Mouse (Mus musculus): Measurements from ENCODE around the gene Sult5a1. TPM values are rescaled to one million over a fixed set of nuclear protein-coding genes. Genes with fewer than 3 reads are reported as not detected.

Gene Sult5a1
- polyA plus RNA-seq (2012; rRNA removed) = 2.1 and 11.6 TPM in 2 replicates

GRCm38 (mm10) chr8:123157888-123158465 is at the start of gene Sult5a1:
Sult5a1 (minus strand) TSS chr8:123158315.

GRCm38 (mm10) chr8:123185566-123186409 is 27.7 kb upstream of the Sult5a1 start, which contains the start of gene Dpep1:
Dpep1 (plus strand) TSS chr8:123186242.

GRCm38 (mm10) chr8:123117127-123117731 is 40.9 kb downstream of the Sult5a1 start, which contains the start of gene Cpne7:
Cpne7 (plus strand) TSS chr8:123117374.

GRCm38 (mm10) chr8:123101735-123102685 is 56.1 kb downstream of the Sult5a1 start, which contains the start of gene Rpl13:
Rpl13 (plus strand) TSS chr8:123102350.

Other genes with a start within 250 kb of the Sult5a1 start
- gene Ankrd11, start 116.0 kb downstream of the Sult5a1 start, polyA plus RNA-seq (2012; rRNA removed) = 63.6 and 67.0 TPM in 2 replicates
- 106 and 116 TPM in 2 replicates for gene Spg7, start 95.4 kb downstream of the Sult5a1 start, polyA plus RNA-seq (2012; rRNA removed)
- 1,904 and 2,108 TPM in 2 replicates for gene Rpl13, start 56.0 kb downstream of the Sult5a1 start, polyA plus RNA-seq (2012; rRNA removed)
- gene Cpne7, start 40.9 kb downstream of the Sult5a1 start, polyA plus RNA-seq (2012; rRNA removed) = 5.1 and 5.9 TPM in 2 replicates
- gene Dpep1, start 27.9 kb upstream of the Sult5a1 start, polyA plus RNA-seq (2012; rRNA removed) = 0.34 and 1.2 TPM in 2 replicates
- 121 and 129 TPM in 2 replicates for gene Chmp1a, start 54.4 kb upstream of the Sult5a1 start, polyA plus RNA-seq (2012; rRNA removed)
- gene Spata33, start 54.5 kb upstream of the Sult5a1 start, polyA plus RNA-seq (2012; rRNA removed) = 6.6 and 7.0 TPM in 2 replicates
- 121 and 122 TPM in 2 replicates for gene Cdk10, start 66.5 kb upstream of the Sult5a1 start, polyA plus RNA-seq (2012; rRNA removed)
- gene Spata2l, start 77.9 kb upstream of the Sult5a1 start, polyA plus RNA-seq (2012; rRNA removed) = 3.0 and 3.2 TPM in 2 replicates
- gene Zfp276, start 95.9 kb upstream of the Sult5a1 start, polyA plus RNA-seq (2012; rRNA removed) = 38.9 and 40.2 TPM in 2 replicates
- gene Vps9d1, start 96.0 kb upstream of the Sult5a1 start, polyA plus RNA-seq (2012; rRNA removed) = 109 and 116 TPM in 2 replicates
- 27.6 and 35.1 TPM in 2 replicates for gene Fanca, start 160.3 kb upstream of the Sult5a1 start, polyA plus RNA-seq (2012; rRNA removed)
- 37.7 and 44.4 TPM in 2 replicates for gene Spire2, start 174.4 kb upstream of the Sult5a1 start, polyA plus RNA-seq (2012; rRNA removed)
- 267 and 295 TPM in 2 replicates for gene Tcf25, start 215.4 kb upstream of the Sult5a1 start, polyA plus RNA-seq (2012; rRNA removed)
- 0.02 and 0.10 TPM in 2 replicates for gene Mc1r, start 248.8 kb upstream of the Sult5a1 start, polyA plus RNA-seq (2012; rRNA removed)

All from central nervous system, embryonic 14 days (tissue).